Mouse (Mus musculus): ENCODE measurements around the gene Mpeg1.

Mpeg1 gene

DNA sequence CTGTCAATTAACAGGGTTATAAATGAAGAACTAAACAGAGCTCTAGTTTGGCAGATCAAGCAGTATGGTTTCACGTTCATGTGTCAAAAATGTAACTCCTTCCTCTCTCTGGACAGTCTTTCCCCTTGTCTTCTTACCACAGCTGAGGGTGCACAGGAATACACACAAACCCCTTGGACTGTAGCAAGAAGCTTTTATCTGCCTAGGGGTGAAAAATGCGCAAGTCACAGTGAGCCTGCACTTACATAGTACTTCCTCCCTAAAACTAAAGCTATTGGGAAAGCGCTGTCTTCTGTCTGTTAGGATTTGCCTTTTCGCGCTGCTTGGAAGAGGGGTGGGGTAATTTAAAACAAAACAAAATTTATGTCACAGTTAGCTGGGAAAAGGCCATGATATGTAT lies 3.5 kb downstream of the Mpeg1 start:
- in situ Hi-C loops (cut with MboI; ENCODE audit: low sequenced_read_pairs), result no loop called here

DNA sequence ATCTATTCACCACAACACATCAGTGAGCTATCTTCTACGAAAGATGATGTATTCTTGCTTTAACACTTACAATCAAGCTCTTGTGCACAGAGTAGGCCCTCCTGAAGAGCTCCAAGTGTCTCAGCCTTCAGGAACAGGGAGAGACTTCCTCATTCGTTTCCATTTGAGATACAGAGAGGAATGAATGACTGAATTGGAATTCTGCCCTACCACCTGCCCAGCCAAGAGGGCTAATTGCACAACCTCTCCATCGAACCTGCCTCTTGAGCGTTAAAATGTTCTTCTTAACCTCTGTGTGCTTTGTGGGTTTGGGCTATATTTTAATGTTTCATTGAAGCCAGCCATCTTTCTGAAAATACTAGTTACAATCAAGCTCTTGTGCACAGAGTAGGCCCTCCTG lies 4.1 kb downstream of the Mpeg1 start:
- in situ Hi-C loops (cut with MboI; ENCODE audit: low sequenced_read_pairs), result no loop called here

DNA sequence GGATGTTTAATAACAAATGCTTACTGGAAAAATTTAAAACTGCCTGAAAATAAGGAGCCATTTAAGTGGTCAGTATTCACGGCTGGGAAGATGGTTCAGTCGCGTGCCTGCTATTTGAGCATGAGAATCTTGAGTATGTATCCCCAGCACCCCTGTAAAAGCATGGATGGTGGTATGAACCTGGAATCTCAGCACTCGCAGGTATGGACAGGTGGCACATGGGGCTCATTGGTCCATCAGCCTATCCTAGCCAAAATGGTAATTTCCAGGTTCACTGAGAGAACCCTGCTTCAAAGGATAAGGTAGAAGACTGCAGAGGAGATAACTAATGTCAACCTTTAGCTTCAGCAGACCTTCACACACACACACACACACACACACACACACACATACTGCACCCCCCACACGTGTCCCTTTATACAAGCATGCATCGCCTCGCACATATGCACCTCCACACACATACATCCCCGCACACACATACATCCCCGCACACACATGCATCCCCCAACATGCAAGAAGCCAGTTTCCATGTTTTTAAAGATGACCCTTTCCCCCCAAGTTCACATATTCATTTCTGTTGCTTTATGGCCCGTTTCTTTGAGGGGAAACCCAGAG lies 5.1 kb downstream of the Mpeg1 start:
- in situ Hi-C loops (cut with MboI; ENCODE audit: low sequenced_read_pairs), result no loop called here

DNA sequence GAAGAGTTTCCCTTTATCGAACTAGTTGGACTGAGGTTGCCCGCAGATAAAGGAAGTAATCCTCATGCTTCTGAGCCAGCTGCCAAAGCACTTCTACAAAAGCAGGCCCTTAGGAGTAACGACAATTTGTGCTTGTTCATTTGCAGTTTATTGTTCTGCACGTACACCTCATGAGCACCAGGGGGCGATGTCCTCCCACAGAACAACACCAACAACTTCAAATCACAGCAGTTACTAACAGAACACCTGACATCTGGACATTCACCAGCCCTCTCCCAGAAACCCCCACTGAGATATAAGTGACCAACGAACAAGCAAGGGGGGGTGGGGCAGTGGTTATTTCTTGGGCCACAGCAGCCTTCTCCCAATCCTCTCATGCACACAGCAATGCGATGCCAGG lies 5.6 kb downstream of the Mpeg1 start:
- in situ Hi-C loops (cut with MboI; ENCODE audit: low sequenced_read_pairs), result no loop called here

DNA sequence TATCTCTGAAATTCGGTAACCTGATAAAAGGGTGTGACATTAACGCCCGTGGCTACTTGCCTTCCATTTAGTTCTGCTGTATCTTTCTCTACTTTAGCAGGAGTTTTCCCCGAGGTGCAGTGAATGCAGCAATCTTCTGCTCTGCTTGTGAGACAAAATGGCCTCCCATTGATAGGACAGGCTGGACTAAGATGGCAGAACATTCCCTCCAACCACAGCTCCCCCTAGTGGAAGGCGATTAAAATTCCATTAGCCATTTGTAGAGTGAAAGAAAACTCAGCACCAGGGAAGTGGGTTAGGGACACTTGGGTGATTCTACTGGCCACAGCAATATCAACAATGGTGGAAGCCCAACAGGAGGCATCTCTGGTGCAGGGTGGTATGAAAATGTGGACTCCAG lies 6.9 kb downstream of the Mpeg1 start:
- in situ Hi-C loops (cut with MboI; ENCODE audit: low sequenced_read_pairs), result no loop called here

DNA sequence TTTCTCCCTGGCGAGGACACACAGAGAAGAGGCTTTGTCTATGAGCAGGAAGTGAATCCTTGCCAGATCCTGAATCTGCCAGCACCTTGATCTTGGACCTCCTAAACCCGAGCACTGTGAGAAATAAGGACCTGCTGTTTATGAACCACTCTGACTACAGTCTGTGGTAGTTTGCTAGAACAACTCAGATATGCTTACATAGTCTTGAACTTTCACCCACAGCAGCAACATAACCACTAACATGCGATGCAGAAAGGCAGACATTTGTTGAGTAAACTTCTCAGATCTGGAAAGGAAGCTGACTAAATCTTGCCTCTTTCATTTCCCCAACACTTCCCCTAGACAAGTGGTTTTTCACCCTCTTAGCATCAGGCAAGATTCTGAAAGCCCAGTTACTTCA lies 11.3 kb downstream of the Mpeg1 start:
- in situ Hi-C loops (cut with MboI; ENCODE audit: low sequenced_read_pairs), result no loop called here

DNA sequence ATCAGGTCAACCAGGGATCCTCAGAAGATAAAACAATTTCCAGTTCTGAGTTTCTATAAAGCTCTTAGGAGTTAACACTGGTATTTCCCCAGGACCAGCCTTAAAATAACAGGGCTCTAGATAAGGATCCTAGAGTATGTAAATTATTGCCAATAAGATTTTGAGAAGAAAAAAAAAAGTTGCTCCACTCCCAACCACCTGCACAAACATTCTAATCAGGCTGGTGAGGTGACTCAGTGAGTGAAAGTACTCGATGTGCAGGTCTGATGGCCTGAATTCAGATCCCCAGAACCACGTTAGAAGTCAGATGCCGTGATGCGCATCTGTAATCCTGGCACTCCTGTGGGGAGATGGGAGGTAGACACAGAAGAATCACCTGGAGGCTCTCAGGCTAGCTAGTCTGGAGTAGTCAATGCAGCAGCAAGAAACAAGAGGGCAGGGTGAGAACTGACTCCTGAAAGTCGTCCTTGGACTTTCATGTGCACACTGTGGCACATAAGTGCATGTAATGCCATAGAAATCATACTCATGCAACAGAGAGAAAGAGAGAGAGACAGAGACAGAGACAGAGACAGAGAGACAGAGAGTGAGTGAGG lies 11.9 kb downstream of the Mpeg1 start:
- in situ Hi-C loops (cut with MboI; ENCODE audit: low sequenced_read_pairs), result no loop called here

DNA sequence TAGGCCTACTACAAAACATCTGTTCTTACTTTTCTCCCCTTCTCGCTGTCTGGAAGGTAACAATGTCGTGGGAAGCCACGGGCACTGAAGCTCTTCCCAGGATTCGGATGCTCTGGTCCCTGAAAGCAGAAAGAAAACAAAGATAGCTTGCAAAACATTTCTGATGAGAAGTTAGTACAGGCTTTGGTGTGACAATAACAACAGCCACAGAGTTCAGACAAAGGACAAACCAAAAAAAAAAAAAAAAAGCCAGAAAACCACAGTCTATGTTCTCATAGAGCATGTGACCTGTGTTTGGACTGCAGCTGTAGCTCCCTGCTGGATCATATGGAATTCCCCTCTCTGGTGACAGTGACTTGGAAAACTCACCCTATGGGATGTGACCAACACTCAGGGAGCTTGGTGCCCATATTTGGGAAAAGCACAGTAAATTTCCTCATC lies 12.6 kb downstream of the Mpeg1 start:
- in situ Hi-C loops (cut with MboI; ENCODE audit: low sequenced_read_pairs), result no loop called here

DNA sequence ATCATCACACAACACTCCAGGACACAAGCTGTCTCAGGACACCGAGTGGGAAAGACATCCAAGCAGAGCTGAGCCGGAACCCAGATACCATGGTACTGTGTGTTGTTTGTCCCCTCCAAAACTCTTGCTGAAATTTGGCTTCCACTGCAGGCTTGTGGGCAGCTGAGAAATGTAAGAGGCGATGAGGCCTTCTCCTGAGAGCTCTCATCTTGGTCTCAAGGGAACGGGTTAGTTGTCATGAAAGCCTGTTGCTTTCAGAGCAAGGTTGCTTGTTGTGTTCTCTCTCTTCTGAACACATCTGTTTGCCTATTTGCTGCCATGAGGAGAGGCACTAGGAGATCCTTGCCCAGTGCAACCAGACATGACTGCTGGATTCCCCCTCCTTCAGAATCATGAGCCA lies 13.4 kb downstream of the Mpeg1 start:
- in situ Hi-C loops (cut with MboI; ENCODE audit: low sequenced_read_pairs), result no loop called here

DNA sequence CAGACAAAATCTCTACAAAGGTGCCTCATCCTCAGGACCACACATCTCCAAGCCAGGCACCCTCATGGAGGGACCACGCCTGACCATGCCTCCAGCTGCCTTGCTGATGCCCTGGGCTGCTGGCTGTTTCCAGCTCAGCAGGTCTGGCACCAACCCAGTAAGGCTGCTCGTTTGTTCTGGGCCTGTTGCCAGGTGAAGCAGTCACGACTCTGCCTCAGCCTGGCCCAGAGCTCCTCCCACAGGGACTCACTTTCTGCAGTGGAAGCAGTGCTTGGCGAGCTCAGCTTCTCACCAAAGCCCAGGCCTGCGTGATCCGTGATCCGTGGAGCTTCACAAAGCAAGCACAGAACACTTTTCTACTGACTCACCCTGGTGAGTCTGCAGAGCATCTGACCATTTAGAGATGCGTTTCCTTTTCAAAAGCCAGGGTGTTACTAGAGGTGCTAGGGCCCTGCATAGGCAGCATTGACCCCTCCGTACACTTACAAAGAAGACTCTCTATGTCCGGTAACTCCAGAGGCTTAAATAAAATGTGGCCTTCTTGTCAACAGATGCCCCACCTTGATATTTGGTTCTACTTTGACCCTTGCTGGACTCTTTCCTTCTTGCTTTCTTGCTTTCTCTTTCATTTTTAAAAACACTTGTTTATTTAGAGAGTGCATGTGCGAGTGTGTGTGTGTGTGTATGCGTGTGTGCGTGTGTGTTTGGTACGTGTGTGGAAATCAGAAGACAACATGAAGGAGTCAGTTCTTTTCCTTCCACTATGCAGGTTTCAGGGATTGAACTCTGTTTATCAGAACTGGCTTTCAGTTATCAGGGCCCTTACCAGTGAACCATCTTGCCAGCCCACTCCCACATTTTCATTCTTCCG lies 15.0 kb downstream of the Mpeg1 start:
- in situ Hi-C loops (cut with MboI; ENCODE audit: low sequenced_read_pairs), result no loop called here

DNA sequence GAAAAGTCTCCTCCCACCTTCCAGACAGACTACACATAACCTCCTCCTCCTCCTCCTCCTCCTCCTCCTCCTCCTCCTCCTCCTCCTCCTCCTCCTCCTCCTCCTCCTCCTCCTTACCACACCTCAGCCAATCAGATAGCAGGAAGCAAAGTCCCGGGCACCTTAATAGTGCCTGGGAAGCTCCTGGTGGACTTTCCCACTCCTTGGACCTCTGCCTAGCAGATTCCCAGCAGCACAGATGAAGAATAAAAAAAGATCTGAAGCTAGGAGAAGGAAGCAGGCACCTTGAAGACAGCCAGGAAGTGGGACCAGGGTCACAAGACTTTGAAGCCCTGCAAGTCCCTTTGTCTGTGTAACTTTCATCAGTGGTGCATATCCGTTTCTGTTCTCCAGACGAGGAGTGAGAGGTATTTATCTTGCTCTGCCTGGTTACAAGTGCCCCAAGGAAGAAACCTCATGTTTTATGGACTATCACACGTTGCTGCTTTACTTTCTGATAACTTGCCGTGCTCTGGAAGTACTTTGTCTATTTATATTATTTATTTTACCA lies 16.2 kb downstream of the Mpeg1 start:
- in situ Hi-C loops (cut with MboI; ENCODE audit: low sequenced_read_pairs), result no loop called here

DNA sequence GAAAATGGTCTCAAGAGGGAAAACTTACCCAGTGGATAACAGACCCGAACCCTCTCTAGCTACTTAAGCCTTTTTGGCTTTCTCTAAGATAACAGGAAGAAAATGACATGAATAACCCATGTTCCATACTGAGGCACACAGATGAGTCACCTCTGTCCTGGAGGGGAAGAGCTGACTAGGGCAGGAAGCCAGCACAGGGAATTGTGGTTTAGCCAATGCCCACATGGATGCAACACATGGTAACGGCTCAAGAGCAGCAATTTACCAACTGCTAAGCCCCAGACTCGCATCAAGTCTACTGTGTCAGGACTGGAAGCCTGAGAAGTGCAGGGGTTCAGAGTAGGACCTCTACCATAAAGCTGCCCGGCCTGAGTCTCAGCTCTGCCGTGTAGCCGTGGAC lies 17.8 kb downstream of the Mpeg1 start:
- in situ Hi-C loops (cut with MboI; ENCODE audit: low sequenced_read_pairs), result no loop called here

DNA sequence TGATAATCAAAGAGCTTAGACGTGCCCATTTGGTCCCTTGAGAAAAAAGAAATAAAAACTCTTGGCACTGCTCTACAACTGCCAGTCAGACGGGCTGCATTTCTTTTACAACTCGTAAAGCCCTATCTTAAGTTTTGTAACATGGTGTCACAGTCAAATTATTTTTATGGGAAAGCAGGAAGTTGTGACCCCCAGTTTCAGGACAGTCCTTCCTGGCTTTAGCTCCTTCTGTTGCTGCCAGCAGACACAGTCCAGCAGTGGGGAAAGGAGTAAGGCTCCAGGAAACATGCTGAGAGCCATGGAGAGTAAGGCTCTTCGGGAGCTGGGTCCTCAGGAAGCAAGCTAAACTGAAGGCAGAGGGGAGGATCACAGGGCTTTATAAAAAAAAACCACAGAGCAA lies 23.2 kb downstream of the Mpeg1 start:
- in situ Hi-C loops (cut with MboI; ENCODE audit: low sequenced_read_pairs), result no loop called here

DNA sequence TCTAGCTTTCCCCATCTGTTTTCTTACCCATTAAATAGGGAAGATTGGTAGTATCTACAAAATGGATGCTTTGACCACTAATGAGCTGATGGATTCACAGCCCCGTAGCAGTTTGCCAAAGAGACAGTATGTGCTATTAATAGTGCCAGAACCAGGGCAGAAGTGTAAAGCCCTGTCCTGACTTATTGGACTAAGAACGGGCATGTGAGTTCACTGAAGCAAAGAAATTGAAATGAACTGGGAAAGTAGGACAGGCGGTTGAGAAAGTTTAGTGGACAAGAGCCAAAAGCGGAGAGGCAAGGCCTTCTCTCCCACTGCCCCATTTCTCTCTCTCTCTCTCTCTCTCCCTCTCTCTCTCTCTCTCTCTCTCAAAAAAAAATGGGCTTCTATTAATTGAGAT lies 23.6 kb downstream of the Mpeg1 start:
- in situ Hi-C loops (cut with MboI; ENCODE audit: low sequenced_read_pairs), result no loop called here

DNA sequence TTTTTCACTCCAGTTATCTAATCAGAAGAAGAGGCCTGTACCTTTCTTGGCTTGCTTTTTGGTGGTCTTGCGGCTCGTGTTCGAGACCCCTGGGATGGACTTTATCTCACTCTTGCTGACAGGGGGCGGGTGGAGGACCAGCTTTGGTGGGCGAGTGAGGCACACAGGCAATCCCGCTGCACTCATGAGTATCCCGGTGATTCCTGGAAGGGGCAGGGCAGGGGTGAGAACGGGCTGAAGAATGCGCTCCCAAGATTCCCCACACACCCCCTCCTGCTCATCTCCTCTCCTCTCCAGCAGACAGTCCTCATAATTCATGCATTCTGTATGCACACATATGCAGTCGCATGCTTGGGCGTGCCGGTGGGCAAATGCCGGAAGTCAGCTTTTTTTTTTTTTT lies 24.6 kb downstream of the Mpeg1 start:
- in situ Hi-C loops (cut with MboI; ENCODE audit: low sequenced_read_pairs), result no loop called here

DNA sequence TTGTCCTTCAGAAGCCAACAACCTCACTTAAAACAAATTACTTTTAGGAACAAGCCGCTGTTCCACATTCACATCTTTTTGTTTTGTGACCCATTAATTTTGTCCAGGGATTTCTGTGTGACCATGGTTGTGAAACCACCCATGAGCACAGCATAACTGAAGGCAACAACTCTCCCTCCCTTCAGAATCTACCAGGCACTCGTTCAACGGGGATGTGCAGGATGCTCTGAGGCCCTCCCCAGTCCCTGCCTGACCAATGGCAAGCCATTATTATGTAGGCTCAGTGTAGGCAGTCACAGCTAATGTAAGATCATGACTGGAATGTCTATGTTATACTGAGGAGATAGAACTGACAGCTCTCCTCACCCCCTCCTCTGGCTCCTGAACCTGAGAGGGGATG lies 25.1 kb downstream of the Mpeg1 start:
- in situ Hi-C loops (cut with MboI; ENCODE audit: low sequenced_read_pairs), result no loop called here

DNA sequence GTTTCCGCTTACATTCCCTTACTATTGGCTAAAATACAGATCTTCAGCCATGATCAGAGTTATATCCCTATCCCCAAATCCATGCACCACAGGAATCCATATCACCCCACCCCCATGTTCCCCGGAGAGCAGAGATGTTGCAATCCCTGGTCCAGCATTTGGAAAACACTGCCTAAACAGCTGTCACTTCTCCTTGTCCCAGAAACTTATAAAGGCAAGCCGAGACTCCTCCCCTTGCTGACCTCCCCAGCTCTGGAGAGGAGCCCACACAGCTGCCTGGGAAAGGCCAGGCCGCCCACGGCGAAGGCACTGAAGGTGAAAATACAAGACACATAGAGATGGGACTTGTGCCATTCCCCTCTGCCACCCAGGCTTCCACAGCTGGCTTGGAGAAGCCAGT lies 26.3 kb downstream of the Mpeg1 start:
- in situ Hi-C loops (cut with MboI; ENCODE audit: low sequenced_read_pairs), result no loop called here

DNA sequence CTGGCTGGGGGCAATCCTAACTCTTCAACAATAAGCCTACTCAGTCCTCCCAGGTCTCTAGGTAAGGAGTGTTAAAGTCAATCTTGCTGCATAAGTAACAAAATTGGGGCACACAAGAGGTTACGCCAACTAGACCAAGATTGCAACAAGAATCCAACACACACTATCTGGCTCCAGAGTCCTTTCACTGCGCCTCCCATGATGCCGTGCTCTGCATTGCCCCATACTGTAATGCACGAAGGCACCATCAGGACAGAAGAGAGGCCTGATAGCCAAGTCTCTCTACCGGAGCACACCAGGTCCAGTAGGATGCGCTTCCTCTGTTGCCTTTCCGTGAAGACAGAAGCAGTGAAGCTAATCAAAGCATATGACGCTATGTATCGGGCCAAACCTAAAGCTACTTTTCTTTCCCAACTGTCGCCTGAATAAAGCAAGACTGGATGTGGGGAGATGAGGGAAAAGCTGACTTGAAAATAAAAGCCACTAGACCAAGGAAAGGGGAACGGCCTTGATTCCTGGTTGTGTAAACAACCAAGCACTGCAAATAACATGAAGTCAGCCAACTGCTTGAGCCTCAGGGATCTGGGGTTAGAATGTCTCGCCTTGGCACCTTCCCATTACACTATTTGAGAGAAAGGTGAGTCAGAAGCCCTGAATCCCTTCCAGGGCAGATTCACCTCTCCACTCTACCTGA lies 27.1 kb downstream of the Mpeg1 start:
- in situ Hi-C loops (cut with MboI; ENCODE audit: low sequenced_read_pairs), result no loop called here

DNA sequence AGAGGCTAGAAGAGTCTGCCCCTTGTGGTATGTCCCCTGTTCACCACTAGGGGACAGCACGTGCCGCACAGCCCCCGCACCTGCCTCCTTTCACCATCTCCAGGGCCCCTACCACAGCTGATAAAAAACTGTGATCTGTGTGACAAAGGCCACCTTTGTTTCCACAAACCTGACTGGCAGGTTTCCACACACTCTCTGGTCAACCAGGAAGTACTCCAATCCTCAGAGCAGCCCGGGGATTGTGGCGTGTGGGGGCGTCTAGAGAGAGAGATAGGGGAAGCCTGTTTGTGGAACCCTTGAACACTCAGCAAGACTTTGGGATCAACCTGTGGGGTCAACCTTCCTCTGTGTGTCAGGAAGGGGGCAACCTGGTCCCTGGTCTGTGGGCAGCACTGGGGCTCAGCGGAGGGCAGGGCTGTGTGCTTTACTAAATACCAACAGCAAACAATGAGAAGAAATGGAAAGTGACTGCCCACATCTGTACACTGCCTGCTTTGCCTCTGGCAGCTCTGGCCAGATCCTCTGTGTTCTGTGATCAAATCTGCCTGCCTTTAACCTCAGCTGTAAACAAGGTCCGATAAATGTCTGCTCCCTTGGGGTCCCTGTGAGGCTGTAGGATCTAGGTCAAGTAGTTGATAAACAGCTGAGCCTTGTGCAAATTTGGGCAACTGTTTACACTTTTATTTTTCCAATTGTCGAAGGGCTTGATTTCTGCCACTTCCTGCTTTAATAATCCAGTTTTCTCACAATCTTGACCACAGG lies 27.8 kb downstream of the Mpeg1 start:
- in situ Hi-C loops (cut with MboI; ENCODE audit: low sequenced_read_pairs), result no loop called here

DNA sequence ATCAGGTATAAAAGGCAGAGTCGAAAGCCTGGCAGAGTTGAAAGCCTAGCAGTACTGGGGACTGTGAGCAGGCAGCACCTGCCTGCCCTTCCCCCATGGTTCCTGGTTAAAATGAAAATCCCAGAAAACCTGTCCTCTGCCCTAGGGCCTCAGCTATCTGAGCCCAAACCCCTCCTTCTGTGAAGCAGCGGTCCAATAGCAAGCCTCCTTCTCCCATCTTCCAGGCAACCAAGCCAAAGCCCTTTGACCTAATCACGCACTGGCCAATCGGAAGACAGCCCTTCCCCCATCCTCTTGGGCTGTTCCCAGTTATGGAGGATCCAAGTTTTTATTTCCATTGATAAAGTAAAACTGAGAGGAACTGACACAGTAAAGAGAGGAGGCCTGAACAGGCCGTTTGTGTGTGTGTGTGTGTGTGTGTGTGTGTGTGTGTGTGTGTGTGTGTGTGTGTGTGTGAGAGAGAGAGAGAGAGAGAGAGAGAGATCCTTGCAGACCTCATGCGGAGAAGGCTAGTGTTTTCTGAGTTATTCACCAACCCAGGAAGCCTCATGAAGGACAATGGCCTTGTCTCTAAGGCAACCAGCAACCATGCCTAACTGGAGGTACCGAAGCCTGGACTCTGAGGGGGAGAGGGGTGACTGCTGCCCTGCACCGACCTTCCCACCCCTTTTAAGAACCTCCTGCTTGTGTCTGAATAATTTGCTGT lies 28.5 kb downstream of the Mpeg1 start:
- in situ Hi-C loops (cut with MboI; ENCODE audit: low sequenced_read_pairs), result no loop called here
